Mouse (Mus musculus) MEL (cell line): Measurements from ENCODE around the gene Kcnk7.

Source experiments
- CHD1 ChIP-seq: IDR thresholded peaks from 2 replicates; pipeline ENCODE4 v1.6.1; 2012; ENCODE audit warnings: low read depth, mild to moderate bottlenecking, inconsistent platforms, low read length, improper control_type of control experiment
- CHD2 ChIP-seq: IDR thresholded peaks from 2 replicates; pipeline ENCODE4 v1.6.1; 2011; ENCODE audit warnings: low read length, improper control_type of control experiment
- CTCF ChIP-seq, 3 experiments: IDR thresholded peaks in 2 of 3; conservative IDR thresholded peaks in 1 of 3; 2 replicates each; pipeline ENCODE4 v1.5.1; 2011 to 2012; ENCODE audit warnings: low read length in 3 of 3, low read depth in 2 of 3, mild to moderate bottlenecking in 2 of 3, improper control_type of control experiment in 1 of 3, inconsistent platforms in 1 of 3, mixed read lengths in 1 of 3, moderate library complexity in 1 of 3; ENCODE audit not compliant: control insufficient read depth in 1 of 3, insufficient read depth in 1 of 3, poor library complexity in 1 of 3, severe bottlenecking in 1 of 3
- ELF1 ChIP-seq: IDR thresholded peaks from 2 replicates; pipeline ENCODE4 v1.6.1; 2014; ENCODE audit warnings: low read depth, mild to moderate bottlenecking, inconsistent platforms, low read length, improper control_type of control experiment, moderate library complexity
- EP300 ChIP-seq, 2 experiments: IDR thresholded peaks; 2 replicates each; pipeline ENCODE4 v1.6.1; 2011; ENCODE audit warnings: improper control_type of control experiment in 2 of 2, low read length in 2 of 2, low read depth in 1 of 2, mild to moderate bottlenecking in 1 of 2
- KAT2A ChIP-seq: conservative IDR thresholded peaks from 2 replicates; pipeline ENCODE4 v1.6.1; 2012; ENCODE audit warnings: low read depth, low read length, improper control_type of control experiment, inconsistent platforms
- POLR2A ChIP-seq, 2 experiments: IDR thresholded peaks; 2 replicates each; pipeline ENCODE4 v1.6.1; 2011 to 2012; ENCODE audit warnings: low read length in 2 of 2, mild to moderate bottlenecking in 2 of 2, control low read depth in 1 of 2, improper control_type of control experiment in 1 of 2, low read depth in 1 of 2, moderate library complexity in 1 of 2; ENCODE audit not compliant: control insufficient read depth in 1 of 2, insufficient read depth in 1 of 2, poor library complexity in 1 of 2
- RCOR1 ChIP-seq: IDR thresholded peaks from 2 replicates; pipeline ENCODE4 v1.6.1; 2012; ENCODE audit warnings: low read depth, mild to moderate bottlenecking, inconsistent platforms, low read length, improper control_type of control experiment
- SIN3A ChIP-seq: IDR thresholded peaks from 2 replicates; pipeline ENCODE4 v1.6.1; 2012; ENCODE audit warnings: low read length, improper control_type of control experiment, inconsistent platforms
- ZNF384 ChIP-seq: IDR thresholded peaks from 2 replicates; pipeline ENCODE4 v1.6.1; 2012; ENCODE audit warnings: low read depth, mild to moderate bottlenecking, inconsistent platforms, low read length, improper control_type of control experiment

GRCm38 (mm10) chr19:5662310-5662709, 41.9 kb upstream of the Kcnk7 start:
- no peak for TF ChIP-seq KAT2A
- no peak for TF ChIP-seq ELF1
- no peak for TF ChIP-seq EP300 (IDR thresholded peaks at IDR 0.05; ENCODE audit: low read depth in 1 of 2, low read length in 2 of 2)
- no peak for TF ChIP-seq CTCF (IDR thresholded peaks at IDR 0.05 in 2 of 3, conservative IDR thresholded peaks at IDR 0.05 in 1 of 3; ENCODE audit: control insufficient read depth in 1 of 3, insufficient read depth in 1 of 3, low read depth in 2 of 3, low read length in 3 of 3, poor library complexity in 1 of 3, severe bottlenecking in 1 of 3)
- no peak for TF ChIP-seq RCOR1
- no peak for TF ChIP-seq POLR2A (IDR thresholded peaks at IDR 0.05; ENCODE audit: control insufficient read depth in 1 of 2, insufficient read depth in 1 of 2, low read depth in 1 of 2, low read length in 2 of 2, poor library complexity in 1 of 2)
- TF ChIP-seq CHD1: no peak
- no peak for TF ChIP-seq CHD2
- TF ChIP-seq SIN3A: no peak
- TF ChIP-seq ZNF384: no peak
